Mouse (Mus musculus) forebrain, embryonic 16.5 days (tissue): Measurements from ENCODE around the gene Sema6b. TPM values are rescaled to one million over a fixed set of nuclear protein-coding genes. Genes with fewer than 3 reads are reported as not detected.

Experiments
- ATAC-seq: fragments of 200-750 bp; cut with Nextera tagmentation; 2 replicates; pipeline ENCODE4 v1.8.0; 2017; ENCODE audit warnings: mild to moderate bottlenecking, moderate library complexity
- H3K27ac ChIP-seq: fragments of 300-500 bp; sonication (generic); 2 replicates; pipeline ENCODE4 v1.5.1; 2014; ENCODE audit warnings: low read length, control low read depth
- H3K27me3 ChIP-seq: fragments of 300-500 bp; sonication (generic); replicated peaks from 2 replicates; pipeline ENCODE4 v1.6.1; 2014; ENCODE audit warnings: low read length; ENCODE audit not compliant: control insufficient read depth, insufficient read depth
- H3K36me3 ChIP-seq: fragments of 300-500 bp; sonication (generic); 2 replicates; pipeline ENCODE4 v1.6.1; 2014; ENCODE audit not compliant: control insufficient read depth, insufficient read depth
- H3K4me1 ChIP-seq: fragments of 300-500 bp; sonication (generic); replicated peaks from 2 replicates; pipeline ENCODE4 v1.6.1; 2014; ENCODE audit warnings: low read length; ENCODE audit not compliant: control insufficient read depth, insufficient read depth
- H3K4me2 ChIP-seq: fragments of 300-500 bp; sonication (generic); 2 replicates; pipeline ENCODE4 v1.6.1; 2014; ENCODE audit warnings: mild to moderate bottlenecking, low read length, control low read depth
- H3K4me3 ChIP-seq: fragments of 300-500 bp; sonication (generic); replicated peaks from 2 replicates; pipeline ENCODE4 v1.5.1; 2014; ENCODE audit warnings: mild to moderate bottlenecking, low read length, control low read depth
- H3K9ac ChIP-seq: fragments of 300-500 bp; sonication (generic); replicated peaks from 2 replicates; pipeline ENCODE4 v1.6.1; 2014; ENCODE audit warnings: low read depth, low read length, control low read depth
- H3K9me3 ChIP-seq: fragments of 300-500 bp; sonication (generic); 2 replicates; pipeline ENCODE4 v1.6.1; 2016; ENCODE audit warnings: low read length; ENCODE audit not compliant: control insufficient read depth
- WGBS: fragments of 180-500 bp; shearing (Covaris S2); extraction: QIAGEN DNeasy Blood & Tissue Kit; methylation state at CpG from one replicate; pipeline ENCODE4 v1.1.7; 2014; 5-methylcytosine and 5-hydroxymethylcytosine counted together
- polyA plus RNA-seq: library from polyadenylated mRNA; unstranded; fragments of >200 nt; fragmentation: Nextera tagmentation; extraction: Ambion mirVana; gene quantifications from 2 replicates; pipeline ENCODE4 v1.2.1, GENCODE M21; 2015

The Sema6b gene
- polyA plus RNA-seq, 1 experiment from 2014 or later, result 10.7 TPM

GRCm38 (mm10) chr17:56170636-56171035 is 30.5 kb upstream of the Sema6b start:
- no peak overlapping the region for H3K27ac ChIP-seq
- no peaks in the 10 kb centered on the region for H3K36me3 ChIP-seq
- 11% methylated on average over 10 of the region's 10 CpGs for WGBS
- 0 out of 2 replicates have a peak, but pooled peaks have one; percentile 4 for ATAC-seq
- no peak overlapping the region for H3K9ac ChIP-seq
- H3K4me2 ChIP-seq, result no peak overlapping the region
- H3K4me1 ChIP-seq, result 0 out of 2 replicates have a peak, but pooled peaks cover 5% of the 10 kb centered on the region
- H3K27me3 ChIP-seq, result no peaks in the 10 kb centered on the region
- no peaks in the 10 kb centered on the region for H3K9me3 ChIP-seq
- H3K4me3 ChIP-seq, result no peak overlapping the region

GRCm38 (mm10) chr17:56169830-56170229 is 29.7 kb upstream of the Sema6b start:
- Histone ChIP-seq H3K9me3 (no peaks in the 10 kb centered on the region), H3K27me3 (no peaks in the 10 kb centered on the region), H3K36me3 (no peaks in the 10 kb centered on the region), H3K4me3 (no peak overlapping the region), H3K27ac (no peak overlapping the region), H3K4me2 (no peak overlapping the region), H3K4me1 (0 out of 2 replicates have a peak, but pooled peaks cover 5% of the 10 kb centered on the region), H3K9ac (no peak overlapping the region)
- 70% methylated on average over 6 of the region's 6 CpGs for WGBS
- no peak for ATAC-seq

- no peak overlapping the region for H3K9ac ChIP-seq
- H3K4me3 ChIP-seq, result no peak overlapping the region
- H3K36me3 ChIP-seq, result no peaks in the 10 kb centered on the region
- no peak overlapping the region for H3K4me2 ChIP-seq
- no peak overlapping the region for H3K27ac ChIP-seq
- peaks cover 16% of the 10 kb centered on the region for H3K4me1 ChIP-seq
- 61% methylated on average over 11 of the region's 11 CpGs for WGBS
- H3K27me3 ChIP-seq, result no peaks in the 10 kb centered on the region
- ATAC-seq, result no peak
- H3K9me3 ChIP-seq, result no peaks in the 10 kb centered on the region
Observed at GRCm38 (mm10) chr17:56165671-56166070, 25.5 kb upstream of the Sema6b start.

GRCm38 (mm10) chr17:56164510-56164909 is 24.4 kb upstream of the Sema6b start:
- peaks cover 14% of the 10 kb centered on the region for H3K4me1 ChIP-seq
- H3K9ac ChIP-seq, result no peak overlapping the region
- no peaks in the 10 kb centered on the region for H3K36me3 ChIP-seq
- H3K27me3 ChIP-seq, result no peaks in the 10 kb centered on the region
- H3K9me3 ChIP-seq, result no peaks in the 10 kb centered on the region
- H3K4me2 ChIP-seq, result no peak overlapping the region
- 68% methylated on average over 3 of the region's 3 CpGs for WGBS
- H3K4me3 ChIP-seq, result no peak overlapping the region
- H3K27ac ChIP-seq, result no peak overlapping the region
- no peak for ATAC-seq

GRCm38 (mm10) chr17:56163523-56164102 is 23.5 kb upstream of the Sema6b start:
- Histone ChIP-seq H3K27me3 (no peaks in the 10 kb centered on the region), H3K4me2 (no peak overlapping the region), H3K9ac (no peak overlapping the region), H3K9me3 (no peaks in the 10 kb centered on the region), H3K27ac (no peak overlapping the region), H3K36me3 (no peaks in the 10 kb centered on the region), H3K4me3 (no peak overlapping the region), H3K4me1 (peaks cover 14% of the 10 kb centered on the region)
- no peak for ATAC-seq
- WGBS, result 82% methylated on average over 6 of the region's 6 CpGs

- no peaks in the 10 kb centered on the region for H3K36me3 ChIP-seq
- peak within 1 kb of the TSS; percentile 62 for H3K9ac ChIP-seq
- peaks cover 14% of the 10 kb centered on the region for H3K4me1 ChIP-seq
- no peaks in the 10 kb centered on the region for H3K9me3 ChIP-seq
- peaks cover 5% of the 10 kb centered on the region; the same call in 1 of the 2 replicates for H3K27me3 ChIP-seq
- H3K27ac ChIP-seq, result no peak within 1 kb of the TSS
- H3K4me3 ChIP-seq, result peak within 1 kb of the TSS; percentile 57
- ATAC-seq, result peak; percentile 99
- peak within 1 kb of the TSS; percentile 58 for H3K4me2 ChIP-seq
- under 1% methylated on average over 30 of the region's 30 CpGs for WGBS
Observed at GRCm38 (mm10) chr17:56162231-56162774, 22.2 kb upstream of the Sema6b start, which contains the start of gene Tnfaip8l1. Tnfaip8l1 (plus strand) TSS chr17:56162477.

GRCm38 (mm10) chr17:56159729-56160128 is 19.6 kb upstream of the Sema6b start:
- Histone ChIP-seq H3K4me1 (peaks cover 14% of the 10 kb centered on the region), H3K27me3 (peaks cover 7% of the 10 kb centered on the region; the same call in 1 of the 2 replicates), H3K9ac (no peak overlapping the region), H3K4me2 (no peak overlapping the region), H3K4me3 (no peak overlapping the region), H3K9me3 (no peaks in the 10 kb centered on the region), H3K27ac (no peak overlapping the region), H3K36me3 (no peaks in the 10 kb centered on the region)
- ATAC-seq, result no peak
- WGBS, result 2% methylated on average over 9 of the region's 9 CpGs

- Histone ChIP-seq H3K4me3 (no peak overlapping the region), H3K36me3 (no peaks in the 10 kb centered on the region), H3K27ac (no peak overlapping the region), H3K4me2 (no peak overlapping the region), H3K4me1 (peaks cover 8% of the 10 kb centered on the region), H3K27me3 (peaks cover 27% of the 10 kb centered on the region), H3K9ac (no peak overlapping the region), H3K9me3 (no peaks in the 10 kb centered on the region)
- 24% methylated on average over 9 of the region's 9 CpGs for WGBS
- peak; percentile 36; the same call in 1 of the 2 replicates for ATAC-seq
Observed at GRCm38 (mm10) chr17:56153643-56154042, 13.5 kb upstream of the Sema6b start.

- H3K9ac ChIP-seq, result no peak overlapping the region
- no peaks in the 10 kb centered on the region for H3K9me3 ChIP-seq
- no peak for ATAC-seq
- no peak overlapping the region for H3K27ac ChIP-seq
- 43% methylated on average over 2 of the region's 2 CpGs for WGBS
- no peak overlapping the region for H3K4me2 ChIP-seq
- peaks cover 32% of the 10 kb centered on the region for H3K27me3 ChIP-seq
- no peak overlapping the region for H3K4me3 ChIP-seq
- no peaks in the 10 kb centered on the region for H3K36me3 ChIP-seq
- H3K4me1 ChIP-seq, result peaks cover 10% of the 10 kb centered on the region
Observed at GRCm38 (mm10) chr17:56149897-56150296, 9.8 kb upstream of the Sema6b start.
